Mouse (Mus musculus) yolk sac, embryonic 10.5 days (tissue): ENCODE measurements around the gene Sstr5.

Source experiments
- DNase-seq: peaks from one replicate; pipeline ENCODE4 v3.0.0-alpha.2; 2017; ENCODE audit warnings: low spot score

The Sstr5 gene

DNA sequence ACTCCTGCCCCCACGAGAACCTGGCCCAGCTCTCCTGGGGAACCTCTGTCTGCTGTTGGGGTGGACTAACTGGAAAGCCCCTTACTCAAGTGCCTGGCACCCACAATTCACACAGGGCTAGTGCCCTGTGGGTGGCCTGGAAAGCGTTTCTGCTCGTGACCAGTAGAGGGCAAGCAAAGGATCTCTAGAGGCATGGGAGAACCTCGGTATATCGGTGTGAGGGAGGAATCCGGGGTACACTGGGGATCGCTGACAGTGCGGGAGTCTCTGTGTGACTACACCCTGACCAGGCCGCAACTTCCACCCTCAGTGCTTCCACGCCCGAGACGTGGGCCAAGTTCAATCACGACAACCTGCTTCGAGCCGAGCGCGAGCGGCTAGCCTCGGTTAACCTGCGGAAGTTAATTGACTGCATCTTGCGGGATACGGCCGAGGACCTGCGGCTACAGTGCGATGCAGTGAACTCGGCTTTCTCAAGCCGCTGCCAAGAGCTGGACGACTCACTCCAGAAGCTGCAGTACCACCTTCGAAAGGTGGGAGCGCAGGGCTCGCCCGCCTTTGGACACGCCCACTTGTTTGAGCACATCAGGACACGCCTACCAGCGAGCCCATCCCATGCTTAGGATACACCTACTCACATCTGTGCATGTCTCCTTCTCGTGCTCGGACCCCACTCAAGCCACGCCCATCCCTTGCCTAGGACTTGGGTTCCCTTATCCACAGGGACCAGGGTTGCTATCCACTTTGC lies 22.6 kb downstream of the Sstr5 start:
- peak; percentile 42 for DNase-seq

DNA sequence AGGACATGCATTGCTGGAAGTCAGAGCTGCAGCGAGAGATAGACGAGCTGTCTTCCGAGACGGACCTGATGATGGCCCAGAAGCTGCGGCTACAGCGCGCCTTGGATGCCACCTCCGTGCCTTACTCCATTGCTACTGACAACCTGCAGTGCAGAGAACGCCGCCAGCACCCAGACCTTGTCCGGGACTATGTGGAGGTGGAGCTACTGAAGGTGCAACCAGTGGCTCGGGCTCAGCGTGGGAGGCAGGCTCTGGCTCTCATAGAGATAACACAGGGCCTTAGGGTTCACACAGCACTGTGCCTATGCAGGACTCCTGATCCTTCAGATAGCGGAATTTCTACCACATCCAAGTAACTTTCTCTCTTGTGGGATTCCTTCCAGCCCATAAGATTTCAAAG lies 25.0 kb downstream of the Sstr5 start:
- DNase-seq, result no peak

DNA sequence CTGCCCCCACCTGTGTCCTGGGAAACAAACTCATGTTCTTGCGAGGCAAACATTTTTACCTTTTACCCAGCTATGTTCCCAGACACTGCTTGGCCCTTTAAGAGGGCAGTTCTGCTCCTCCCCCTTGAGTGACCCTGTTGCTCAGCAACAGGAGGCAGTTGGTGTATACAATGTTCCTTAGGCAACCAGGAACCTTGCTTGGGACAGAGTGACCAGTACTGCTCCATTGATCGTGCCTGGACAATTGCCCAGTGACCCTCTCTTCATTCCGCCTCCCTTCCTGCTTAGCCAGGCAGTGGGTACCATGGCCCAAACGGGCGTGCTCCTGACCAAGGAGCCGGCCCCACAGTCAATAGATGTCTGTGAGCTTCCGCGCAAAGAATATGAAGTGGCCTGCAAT lies 25.7 kb downstream of the Sstr5 start:
- DNase-seq, result no peak

DNA sequence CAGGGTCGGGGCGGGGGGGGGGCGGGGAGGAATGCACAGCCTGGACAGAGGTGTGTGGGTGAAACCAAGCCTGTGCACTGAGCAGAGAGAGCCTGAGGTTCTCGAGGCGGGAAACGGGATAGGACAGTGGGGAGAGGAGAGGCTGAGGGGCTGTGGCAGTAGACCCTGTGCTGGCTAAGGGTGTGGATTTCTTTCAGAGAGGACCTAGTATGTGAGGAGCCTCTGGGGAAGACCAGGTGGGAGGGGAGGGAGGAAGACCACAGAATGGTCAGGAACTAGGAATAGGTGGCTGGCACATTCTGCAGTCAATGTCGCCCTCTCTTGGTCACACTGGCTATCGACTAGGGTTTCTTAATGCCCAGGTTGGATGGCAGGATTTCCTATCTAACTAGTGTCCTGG lies 27.3 kb downstream of the Sstr5 start:
- peak; percentile 21 for DNase-seq

DNA sequence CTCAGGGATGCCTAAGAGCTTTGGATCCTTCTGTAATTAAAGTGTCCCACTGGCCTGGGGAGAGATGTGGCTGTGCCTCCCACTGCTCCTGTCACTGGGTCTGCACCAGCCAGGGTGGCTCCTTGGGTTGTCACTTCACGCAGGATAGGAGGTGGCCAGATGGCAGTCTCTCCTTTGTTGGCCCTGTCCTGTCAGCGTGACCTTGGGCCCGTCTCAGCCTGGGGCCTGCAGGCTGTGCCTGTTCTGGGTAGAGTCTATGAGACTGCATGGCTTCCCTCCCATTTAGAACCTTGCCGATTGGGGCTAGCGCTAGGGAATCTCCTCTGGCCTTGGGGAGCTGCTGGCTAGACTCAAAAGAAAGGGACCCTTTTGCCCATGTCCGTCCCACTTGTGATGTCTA lies 28.8 kb downstream of the Sstr5 start:
- no peak for DNase-seq

DNA sequence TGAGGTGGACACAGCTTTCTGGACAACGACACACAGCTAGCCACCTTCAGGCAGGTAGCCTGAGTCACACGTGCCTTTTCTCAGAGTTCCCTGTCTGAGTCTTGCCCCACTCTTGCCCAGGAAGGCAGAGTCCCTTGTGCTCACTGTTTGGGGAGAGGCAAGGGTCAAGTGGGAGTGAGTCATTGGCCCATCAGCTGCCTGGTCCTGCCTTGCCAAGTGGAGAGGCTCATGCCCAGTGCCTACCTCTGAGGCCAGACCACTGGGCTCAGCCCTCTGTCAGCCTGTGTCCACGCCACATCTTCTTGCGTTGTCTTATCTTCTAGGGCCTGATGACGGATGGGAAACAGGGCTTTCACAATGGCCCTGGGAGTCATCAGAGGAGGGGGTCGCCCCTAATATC lies 29.3 kb downstream of the Sstr5 start:
- DNase-seq, result no peak

DNA sequence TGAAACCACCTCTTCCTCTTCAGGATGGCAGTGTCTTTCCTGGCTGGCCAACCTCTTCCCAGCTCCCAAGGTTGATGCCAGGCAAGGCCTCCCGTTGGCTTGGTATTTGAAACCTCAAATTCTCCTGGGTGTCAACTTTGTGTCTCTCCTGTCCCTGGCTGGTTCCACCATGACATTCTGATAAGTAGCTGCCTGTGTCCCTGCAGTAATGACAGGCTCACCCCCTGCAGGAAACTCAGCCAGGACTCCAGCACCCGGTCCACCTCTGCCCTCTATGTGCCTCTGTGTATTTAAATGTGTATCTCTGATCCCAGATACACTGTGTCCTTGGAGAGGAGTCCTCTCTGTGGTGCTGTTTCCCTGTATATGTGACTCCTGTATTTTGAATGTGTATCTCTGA lies 30.8 kb downstream of the Sstr5 start:
- DNase-seq, result no peak

DNA sequence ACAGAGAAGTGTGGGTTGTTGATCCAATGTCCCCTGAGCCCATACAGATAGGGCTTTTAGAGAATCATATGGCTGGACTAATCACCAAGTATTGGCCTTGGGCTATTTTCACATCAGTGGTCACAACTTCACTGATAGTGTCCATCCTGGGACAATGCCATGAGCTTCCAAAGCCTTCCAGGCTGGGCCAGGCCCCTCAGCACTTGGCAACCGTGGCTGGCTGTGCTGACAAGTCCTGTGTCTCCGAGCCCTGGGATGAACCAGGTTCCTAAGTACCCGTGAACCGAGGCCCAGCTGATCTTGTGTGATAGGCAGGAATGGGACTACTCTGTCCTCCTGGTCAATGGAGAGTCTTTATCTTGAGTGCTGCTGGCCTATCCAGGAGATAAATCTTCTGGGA lies 33.0 kb downstream of the Sstr5 start:
- DNase-seq, result no peak

DNA sequence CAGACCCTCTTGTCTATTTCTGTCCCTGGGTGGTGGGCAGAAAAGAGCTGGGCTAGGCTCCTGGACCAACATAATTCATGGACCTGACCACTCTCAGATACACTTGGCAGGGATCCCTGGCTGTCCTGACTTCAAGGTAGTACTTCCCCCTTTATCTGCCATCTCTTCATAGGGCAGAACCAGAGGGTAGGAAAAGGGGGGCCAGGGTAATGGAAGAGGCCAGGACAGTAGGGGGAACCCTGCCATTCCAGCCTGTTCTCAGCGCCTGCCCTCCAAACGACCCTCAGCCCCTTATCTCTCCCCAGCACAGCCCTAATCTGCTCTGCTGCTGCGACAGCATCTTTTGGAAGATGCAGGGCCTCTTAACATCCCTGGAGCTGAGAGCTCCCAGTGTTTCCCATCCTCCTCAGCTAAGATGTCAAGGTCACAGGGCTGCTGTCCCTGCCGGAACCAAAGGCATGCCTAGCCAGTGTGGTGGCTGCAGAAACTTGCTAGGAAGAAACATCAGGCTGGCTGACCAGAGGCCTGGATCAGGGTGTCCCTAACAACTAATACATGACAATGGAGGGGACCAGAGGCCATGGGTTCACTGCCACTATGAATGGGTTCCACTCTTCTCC lies 33.7 kb downstream of the Sstr5 start:
- DNase-seq, result no peak

DNA sequence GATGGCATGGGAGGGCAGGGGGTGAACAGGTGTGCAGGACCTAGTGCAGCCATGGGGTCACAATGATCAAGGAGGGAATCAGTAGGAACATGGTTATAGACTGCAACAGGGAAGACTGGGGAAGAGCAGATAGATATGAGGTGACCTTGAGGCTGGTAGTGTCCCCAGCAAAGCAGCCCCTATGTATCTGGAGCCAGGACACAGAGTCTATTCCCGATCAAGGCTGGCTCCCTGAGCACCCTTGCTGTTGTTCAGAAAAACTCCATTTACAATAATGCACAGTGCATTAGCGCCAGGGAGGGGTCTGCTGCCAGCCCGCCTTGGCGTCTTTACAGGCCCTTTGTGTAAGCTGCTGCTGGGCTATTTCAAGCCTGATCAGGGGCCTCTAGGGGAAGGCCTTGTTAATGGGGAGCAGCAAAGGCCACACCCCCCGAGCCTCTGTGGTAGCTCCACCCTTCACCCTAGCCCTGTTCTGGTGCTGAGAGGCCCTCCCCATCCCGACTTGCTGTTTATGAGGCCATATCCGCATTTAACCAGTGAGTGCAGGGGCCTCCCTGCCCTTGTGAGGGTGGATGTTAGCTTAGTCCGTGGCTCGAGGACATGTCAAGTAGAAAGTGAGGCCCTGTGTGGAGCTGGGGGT lies 34.7 kb downstream of the Sstr5 start:
- no peak for DNase-seq

DNA sequence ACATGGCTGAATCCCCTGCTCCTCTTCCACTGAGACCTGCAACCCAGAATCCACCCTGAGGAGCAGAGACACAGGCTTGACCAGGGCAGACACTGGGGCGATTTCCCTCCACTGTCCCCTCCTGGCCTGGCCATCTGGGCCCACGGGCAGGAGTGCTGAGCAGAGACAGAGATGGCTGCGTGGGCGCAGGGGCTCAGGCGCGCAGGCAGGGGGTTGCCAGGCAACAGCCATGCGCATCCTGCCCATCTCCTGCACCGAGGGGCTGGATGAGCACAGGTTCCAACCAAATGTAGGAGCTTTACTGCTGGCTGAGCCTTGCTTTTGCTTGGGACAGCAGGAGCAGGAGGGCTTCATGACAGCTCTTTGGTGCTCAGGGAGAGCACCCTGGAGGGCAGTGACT lies 40.5 kb downstream of the Sstr5 start:
- no peak for DNase-seq

DNA sequence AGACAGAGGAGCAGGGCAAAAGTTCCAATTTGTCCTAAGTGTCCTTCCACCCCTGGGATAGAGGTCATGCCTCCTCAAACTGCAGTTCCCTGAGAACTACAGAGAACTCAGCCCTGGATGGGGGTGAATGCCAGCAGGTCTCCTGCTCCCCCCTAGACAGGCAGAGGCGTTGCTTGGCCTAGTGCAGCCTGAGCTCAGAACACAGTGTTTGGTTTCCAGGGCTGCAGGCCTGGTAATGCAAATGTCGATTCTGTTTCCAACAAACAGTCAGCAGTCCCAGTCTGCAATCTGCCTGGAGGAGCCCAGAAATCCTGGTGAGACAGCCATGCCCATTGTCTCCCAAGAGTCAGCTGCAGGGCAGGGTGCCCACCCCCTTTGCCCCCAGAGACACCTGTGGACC lies 42.8 kb downstream of the Sstr5 start, which contains the start of gene Tekt4:
Gene Tekt4, plus strand, starts transcription at position 344 of the 400 bp plus-strand sequence.
- no peak for DNase-seq

DNA sequence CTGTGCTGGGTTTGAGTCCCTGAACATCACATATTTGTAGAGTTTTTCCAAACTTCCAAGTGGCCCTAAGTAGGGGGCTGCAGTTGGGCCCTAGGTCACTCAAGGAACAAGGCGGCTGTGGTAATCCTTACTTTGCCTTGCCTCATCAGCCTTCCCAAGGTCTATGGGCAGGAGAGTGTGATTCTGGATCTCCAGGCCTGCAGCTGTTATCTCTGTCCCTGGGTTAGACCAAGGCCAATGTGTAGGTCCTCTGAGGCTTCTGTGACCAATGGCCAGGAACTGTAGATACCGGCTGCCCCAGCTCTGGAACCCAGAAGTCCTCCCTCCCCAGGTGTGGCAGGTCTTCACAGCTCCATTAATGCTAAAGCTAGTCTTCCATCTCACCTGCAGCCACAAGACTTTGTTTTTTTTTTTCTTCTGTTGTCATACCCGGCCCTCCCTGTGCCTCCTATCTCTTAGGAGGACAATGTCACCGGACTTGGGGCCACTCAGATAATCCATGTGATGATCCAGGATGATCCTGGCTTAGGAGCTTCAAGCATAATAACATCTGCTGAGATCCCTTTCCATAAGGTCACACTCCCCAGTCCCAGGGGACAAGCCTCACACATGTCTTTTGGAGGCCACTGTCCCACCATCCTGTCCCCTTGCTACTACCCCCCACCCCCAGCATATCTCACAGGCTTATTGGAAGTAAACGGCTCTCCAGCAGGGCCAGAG lies 44.7 kb downstream of the Sstr5 start:
- no peak for DNase-seq

DNA sequence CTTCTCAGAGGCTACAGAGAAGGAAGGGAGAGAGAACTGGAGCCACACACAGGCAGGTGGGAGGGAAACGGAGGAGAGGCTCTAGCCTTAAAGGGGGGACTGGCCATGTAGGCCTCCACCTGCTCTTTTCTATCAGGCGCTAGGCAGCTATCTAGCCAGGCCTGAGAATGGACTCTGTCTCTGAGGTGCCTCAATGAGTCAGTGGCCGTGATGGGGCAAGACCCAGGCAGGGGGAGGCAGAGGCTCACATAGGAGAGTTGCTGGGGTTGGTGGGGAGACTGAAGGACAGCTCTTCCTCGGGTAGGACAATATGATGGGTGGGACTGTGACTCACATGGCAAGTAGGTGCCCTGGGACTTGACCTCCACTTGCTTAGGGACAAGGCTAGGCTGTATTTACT lies 46.8 kb downstream of the Sstr5 start:
- DNase-seq, result no peak

DNA sequence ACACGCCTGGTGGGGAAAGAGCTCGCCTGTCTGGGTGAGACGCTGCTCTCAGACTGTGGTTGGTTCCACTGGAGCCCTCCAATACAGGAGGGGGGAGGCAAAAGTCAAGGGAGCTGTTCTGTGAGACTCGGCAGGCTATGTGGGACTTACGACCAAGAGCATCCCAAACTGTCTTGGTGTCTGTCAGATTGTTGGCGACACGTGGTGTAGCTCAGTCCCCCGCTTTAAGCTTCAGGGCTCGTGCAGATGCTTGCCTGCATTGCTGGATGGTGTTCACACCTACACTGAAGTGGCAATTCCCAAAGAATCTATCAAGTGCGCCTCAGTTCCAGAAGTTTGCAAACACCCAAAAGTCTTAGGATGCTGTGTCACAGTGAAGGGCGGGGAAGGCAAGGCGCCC lies 49.2 kb downstream of the Sstr5 start:
- no peak for DNase-seq

DNA sequence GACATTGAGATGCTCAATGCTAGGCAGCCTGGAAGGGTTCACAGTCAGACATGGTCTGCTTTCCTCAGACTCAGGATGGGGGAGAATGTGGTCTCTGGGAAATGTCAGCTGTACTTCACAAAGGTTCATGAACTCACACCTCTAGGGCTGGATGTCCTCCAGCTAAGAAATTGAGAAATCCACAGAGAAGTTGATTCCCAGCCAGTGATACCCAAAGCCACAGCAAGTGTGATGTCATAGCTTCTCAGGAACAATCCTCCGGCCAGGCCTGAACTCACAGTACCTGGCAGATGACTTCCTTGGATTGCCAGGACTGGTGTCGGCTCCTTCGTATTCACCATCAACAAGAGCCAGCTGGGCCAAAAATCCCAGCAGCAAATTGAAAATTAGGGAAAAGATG lies 51.2 kb downstream of the Sstr5 start:
- no peak for DNase-seq

DNA sequence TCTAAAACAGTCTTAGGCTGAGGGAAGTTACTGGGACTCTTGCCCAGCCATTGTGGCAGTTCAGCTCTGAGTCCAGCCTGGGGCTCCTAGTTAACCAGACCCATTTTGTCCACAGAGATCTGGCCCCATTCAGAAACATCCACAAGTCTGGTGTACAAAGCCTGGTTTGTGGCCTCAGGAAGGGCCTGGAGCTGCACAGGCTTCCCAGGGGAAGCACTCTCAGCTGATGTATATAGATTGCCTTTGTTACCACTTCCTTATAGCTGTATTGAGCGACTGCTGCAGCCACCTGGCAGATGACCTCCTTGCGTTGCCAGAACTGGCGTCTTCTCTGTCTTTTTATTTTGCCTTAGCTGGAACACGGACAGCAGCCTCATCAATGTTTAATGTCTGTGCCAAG lies 52.0 kb downstream of the Sstr5 start:
- DNase-seq, result no peak

DNA sequence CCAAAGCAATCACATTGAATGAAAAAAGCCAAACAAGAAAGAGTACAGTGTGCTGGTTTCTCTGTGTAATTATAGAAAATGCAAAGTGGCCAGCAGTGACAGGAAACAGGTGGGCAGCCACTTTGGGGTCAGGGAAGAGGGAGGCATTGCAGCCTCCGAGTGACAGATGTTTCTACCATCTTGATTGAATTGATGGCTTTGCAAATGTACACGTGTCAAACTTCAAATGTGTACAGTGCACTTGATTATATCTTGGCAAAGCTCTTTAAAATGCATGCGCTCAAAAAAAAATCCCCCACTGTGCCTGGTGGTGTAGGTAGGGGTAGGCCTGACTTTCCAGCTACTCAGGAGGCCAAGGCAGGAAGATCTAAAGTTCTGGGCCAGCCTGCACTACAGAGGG lies 54.2 kb downstream of the Sstr5 start:
- DNase-seq, result no peak

DNA sequence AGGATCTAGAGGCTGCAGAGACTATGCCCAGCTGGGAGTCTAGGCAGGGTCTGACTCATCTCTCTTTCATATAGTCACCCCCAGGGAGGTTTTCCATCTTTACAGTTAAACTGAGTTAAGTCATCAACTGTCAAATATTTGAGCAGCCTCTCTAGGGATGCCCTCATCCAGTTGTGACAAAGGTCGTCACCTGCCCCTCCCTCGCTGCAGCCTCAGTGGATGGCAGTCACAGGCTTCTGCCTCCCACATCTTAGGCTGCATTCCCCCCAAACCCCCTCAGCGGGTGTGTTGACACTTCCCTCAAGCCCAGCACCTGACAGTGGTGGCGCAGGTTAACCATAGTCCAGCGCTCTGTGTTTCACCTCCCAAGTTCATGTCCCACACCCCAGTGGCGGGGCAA lies 55.7 kb downstream of the Sstr5 start:
- no peak for DNase-seq
